Mouse (Mus musculus) G1E (cell line): ENCODE results near the gene Snx30. TPM values are rescaled to one million over a fixed set of nuclear protein-coding genes. Genes with fewer than 3 reads are reported as not detected.

Source experiments
- ATAC-seq: 2 replicates; pipeline ENCODE4 v1.8.0; 2016; ENCODE audit warnings: mild to moderate bottlenecking; ENCODE audit not compliant: insufficient number of reproducible peaks, poor library complexity, low FRiP score, severe bottlenecking; ENCODE audit errors: extremely low read depth
- DNase-seq: peaks from one replicate; pipeline ENCODE4 v3.0.0; 2012; ENCODE audit warnings: low spot score
- H3K27me3 ChIP-seq: 2 replicates; pipeline ENCODE4 v1.6.1; 2012; ENCODE audit warnings: mild to moderate bottlenecking, low read length, inconsistent platforms; ENCODE audit not compliant: insufficient read depth
- H3K36me3 ChIP-seq: replicated peaks from 2 replicates; pipeline ENCODE3; 2012; ENCODE audit warnings: mild to moderate bottlenecking, inconsistent platforms
- H3K4me1 ChIP-seq: 2 replicates; pipeline ENCODE4 v1.6.1; 2012; ENCODE audit warnings: low read depth, low read length, inconsistent platforms, mixed read lengths; ENCODE audit not compliant: insufficient read depth
- H3K4me3 ChIP-seq: 2 replicates; pipeline ENCODE4 v1.5.1; 2012; ENCODE audit warnings: low read depth, mild to moderate bottlenecking, inconsistent platforms, low read length, moderate library complexity, mixed read lengths
- H3K9me3 ChIP-seq: replicated peaks from 2 replicates; pipeline ENCODE4 v1.6.1; 2012; ENCODE audit warnings: inconsistent platforms
- CTCF ChIP-seq: IDR thresholded peaks from 2 replicates; pipeline ENCODE4 v1.5.1; 2012; ENCODE audit warnings: low read depth, low read length, inconsistent platforms, mixed read lengths
- GATA1 ChIP-seq: IDR thresholded peaks from 2 replicates; pipeline ENCODE4 v1.6.1; 2012; ENCODE audit warnings: borderline replicate concordance, low read length, inconsistent platforms, mixed read lengths
- GATA2 ChIP-seq: IDR thresholded peaks from 2 replicates; pipeline ENCODE4 v1.6.1; 2012; ENCODE audit warnings: low read depth, low read length, inconsistent platforms, borderline replicate concordance
- POLR2AphosphoS5 ChIP-seq: IDR thresholded peaks from 2 replicates; pipeline ENCODE4 v1.6.1; 2012; ENCODE audit warnings: low read depth, low read length, inconsistent platforms; ENCODE audit not compliant: insufficient replicate concordance
- TAL1 ChIP-seq: conservative IDR thresholded peaks from 2 replicates; pipeline ENCODE4 v1.6.1; 2012; ENCODE audit warnings: low read depth, low read length, inconsistent platforms, mixed read lengths
- polyA plus RNA-seq: library from polyadenylated mRNA; stranded (reverse); fragments of >175 nt; gene quantifications from 2 replicates; pipeline ENCODE4 v1.2.3, GENCODE M21; 2012
- total RNA-seq, 2 experiments: library from RNA; stranded (forward) in 1 of 2; stranded (reverse) in 1 of 2; fragments of 200-1000 nt in 1 of 2; fragments of >200 nt in 1 of 2; fragmentation: Nextera tagmentation in 1 of 2; gene quantifications; 2 replicates each; pipeline ENCODE4 v1.2.3; 2014 to 2017

Snx30 gene
- total RNA-seq (2014; fragmentation: Nextera tagmentation), result 8.2 and 9.8 TPM in 2 replicates
- 33.2 and 36.4 TPM in 2 replicates for total RNA-seq (2017)
- 4.7 and 5.4 TPM in 2 replicates for polyA plus RNA-seq

DNA sequence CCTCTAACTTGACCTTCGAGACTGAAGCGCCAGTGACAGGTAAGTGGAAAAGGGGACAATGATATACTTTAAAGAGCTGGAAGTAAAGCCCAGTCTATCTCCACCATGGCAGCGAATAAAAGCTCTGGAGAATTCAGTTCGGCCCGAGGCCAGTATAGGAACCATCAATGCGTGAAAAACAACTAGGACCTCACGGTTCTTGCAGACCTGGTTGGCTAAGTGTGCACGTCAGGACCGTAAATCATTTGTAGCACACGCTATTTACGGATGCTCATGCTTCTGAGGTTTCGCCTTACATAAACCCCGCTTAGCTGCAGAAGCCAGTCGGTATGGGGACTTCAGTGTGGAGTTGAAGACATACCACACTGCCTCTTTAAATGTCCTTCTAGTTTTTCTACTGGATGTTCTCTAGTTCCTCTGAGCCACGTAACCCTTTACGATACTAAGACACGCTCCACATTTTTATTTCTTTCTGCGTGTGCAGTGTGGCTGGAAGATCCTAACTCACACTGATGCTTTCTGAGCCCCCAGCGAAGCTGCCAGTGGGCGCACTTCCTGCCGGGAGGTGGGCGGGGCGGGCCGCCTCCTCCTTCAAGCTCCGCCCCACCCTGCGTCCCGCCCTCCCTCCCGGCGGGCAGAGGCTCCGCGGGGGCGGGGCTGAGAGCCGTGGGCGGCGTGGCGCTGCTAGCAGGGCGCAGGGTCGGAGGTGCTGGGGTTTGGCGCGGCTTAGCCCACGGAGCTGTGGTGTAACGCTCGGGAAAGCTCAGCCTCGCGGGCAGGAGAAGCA is at the start of gene Snx30:
Gene Snx30 (plus strand): TSS at position 660 of the 787 bp plus-strand sequence.
- Histone ChIP-seq H3K36me3 (peaks cover 19% of the 10 kb centered on the region), H3K9me3 (no peaks in the 10 kb centered on the region), H3K27me3 (no peaks in the 10 kb centered on the region), H3K4me1 (peaks cover 69% of the 10 kb centered on the region), H3K4me3 (peak within 1 kb of the TSS; percentile 92)
- DNase-seq (peak; percentile 86), ATAC-seq (peak; percentile 30)
- TF ChIP-seq POLR2AphosphoS5, result no peak
- TF ChIP-seq TAL1, result no peak
- no peak for TF ChIP-seq GATA2
- no peak for TF ChIP-seq GATA1
- TF ChIP-seq CTCF, result no peak

DNA sequence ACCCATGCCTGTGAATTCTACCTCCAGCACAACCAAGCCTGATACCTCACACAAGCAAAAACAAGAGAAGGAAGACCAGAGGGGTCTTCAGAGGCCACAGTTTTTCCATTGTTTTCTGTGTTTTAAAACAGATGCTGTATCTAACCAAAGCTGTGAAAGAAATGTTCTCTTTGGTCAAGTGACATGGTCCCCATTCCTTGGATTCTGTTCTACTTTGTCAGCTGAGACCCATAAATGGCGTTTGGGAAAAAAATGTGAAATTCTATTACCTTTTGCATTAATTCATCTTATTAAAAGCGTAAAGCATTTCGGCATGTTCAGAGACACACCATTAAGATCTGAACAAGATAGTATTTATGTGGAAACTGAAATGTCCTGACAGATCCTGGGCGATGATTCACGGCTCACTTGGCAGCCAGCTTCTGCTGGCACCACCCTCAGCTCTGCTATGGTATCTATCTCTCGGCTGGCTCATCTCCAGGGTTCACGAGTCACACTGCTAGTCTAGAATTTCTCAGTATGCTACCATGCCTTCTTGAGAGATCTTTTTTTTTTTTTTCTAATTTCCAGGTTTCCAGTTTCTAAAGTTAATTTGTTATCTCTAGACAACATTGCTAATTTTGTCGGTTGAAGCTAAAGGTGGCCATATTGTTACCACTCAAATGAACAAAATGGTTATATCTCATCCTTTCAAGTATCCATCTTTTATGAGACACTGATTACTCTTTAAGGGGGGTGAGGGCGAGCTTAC is 49.1 kb upstream of the Snx30 start:
- Histone ChIP-seq H3K4me1 (peaks cover 44% of the 10 kb centered on the region), H3K36me3 (peaks cover 34% of the 10 kb centered on the region), H3K27me3 (no peaks in the 10 kb centered on the region), H3K9me3 (no peaks in the 10 kb centered on the region), H3K4me3 (peak overlapping the region; percentile 38; the same call in 1 of the 2 replicates)
- TF ChIP-seq CTCF (no peak), TAL1 (0 out of 2 replicates have a peak, but pooled peaks have one; percentile 10), POLR2AphosphoS5 (no peak), GATA1 (no peak)
- peak; percentile 21 for DNase-seq
- peak; percentile 92 for ATAC-seq

DNA sequence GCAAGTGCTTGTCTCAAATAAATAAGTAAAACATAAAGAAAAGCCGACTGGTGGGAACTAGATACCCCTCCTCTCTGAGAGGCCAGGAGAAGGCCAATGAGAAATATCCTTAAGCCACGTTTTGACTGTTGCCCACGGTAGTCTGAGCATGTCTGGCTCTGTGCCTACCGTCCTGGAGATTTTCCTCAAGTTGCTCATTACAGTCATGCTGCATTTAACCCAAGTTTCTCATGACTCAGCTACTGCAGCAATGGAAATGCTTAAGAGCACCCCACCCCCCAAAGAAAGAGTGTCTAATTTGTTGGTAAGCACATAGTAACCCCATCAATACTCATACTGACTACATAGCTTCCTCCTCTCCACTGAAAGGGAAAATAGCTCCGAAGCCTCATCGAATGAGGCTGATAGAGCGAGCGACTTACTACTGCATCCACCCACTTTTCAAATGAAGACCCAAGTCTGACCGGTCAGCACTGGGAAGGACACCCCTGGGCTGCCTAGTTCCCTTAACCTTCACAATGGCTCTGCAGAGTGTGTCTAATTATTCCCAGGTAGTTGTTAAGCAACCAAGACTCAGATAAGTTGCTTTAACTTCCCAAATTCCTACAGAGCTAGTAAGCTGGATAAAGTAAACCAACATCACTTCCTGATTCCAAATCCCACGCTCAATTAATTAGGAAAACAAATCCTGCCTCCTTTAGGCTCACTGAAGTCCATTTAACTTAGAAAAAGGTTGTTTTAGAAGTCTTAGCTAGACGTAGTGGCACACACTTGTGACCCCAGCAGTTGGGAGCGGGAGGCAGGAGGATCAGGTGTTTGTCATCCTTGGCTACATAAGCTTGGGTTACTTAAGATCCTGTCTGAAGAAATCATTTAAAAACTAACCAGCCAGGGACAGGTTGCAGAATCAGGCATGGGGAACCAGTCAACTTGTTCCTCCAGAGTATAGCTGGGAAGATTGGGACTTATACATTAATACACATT is 47.9 kb upstream of the Snx30 start:
- no peaks in the 10 kb centered on the region for H3K27me3 ChIP-seq
- DNase-seq (no peak), ATAC-seq (no peak)
- no peaks in the 10 kb centered on the region for H3K9me3 ChIP-seq
- TF ChIP-seq TAL1, result no peak
- no peak for TF ChIP-seq GATA1
- no peak for TF ChIP-seq CTCF
- TF ChIP-seq GATA2, result no peak
- no peak for TF ChIP-seq POLR2AphosphoS5
- peaks cover 44% of the 10 kb centered on the region for H3K4me1 ChIP-seq
- peaks cover 25% of the 10 kb centered on the region for H3K36me3 ChIP-seq
- H3K4me3 ChIP-seq, result no peak overlapping the region

DNA sequence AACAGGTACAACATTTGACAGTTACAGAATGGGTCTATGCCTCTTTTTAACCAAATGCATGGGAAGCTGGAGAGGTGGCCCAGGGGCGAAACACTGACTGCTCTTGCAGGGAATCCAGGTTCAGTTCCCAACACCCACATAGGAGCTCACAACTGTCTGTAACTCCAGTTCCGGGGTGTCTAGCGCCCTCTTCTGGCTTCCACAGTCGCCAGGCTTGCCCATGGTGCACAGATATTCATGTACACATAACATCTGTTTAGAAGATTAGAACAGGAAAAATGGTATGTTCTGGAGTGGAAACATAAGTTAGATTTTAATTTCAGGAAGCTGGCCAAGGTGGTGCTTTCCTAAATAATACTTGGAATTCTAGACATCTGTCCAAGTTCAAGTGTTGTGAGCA is 45.6 kb upstream of the Snx30 start:
- Histone ChIP-seq H3K27me3 (no peaks in the 10 kb centered on the region), H3K4me3 (no peak overlapping the region), H3K9me3 (no peaks in the 10 kb centered on the region), H3K36me3 (peaks cover 22% of the 10 kb centered on the region), H3K4me1 (peaks cover 43% of the 10 kb centered on the region)
- no peak for DNase-seq
- ATAC-seq, result no peak
- TF ChIP-seq GATA1, result no peak
- TF ChIP-seq GATA2, result no peak
- TF ChIP-seq POLR2AphosphoS5, result no peak
- no peak for TF ChIP-seq CTCF
- no peak for TF ChIP-seq TAL1

DNA sequence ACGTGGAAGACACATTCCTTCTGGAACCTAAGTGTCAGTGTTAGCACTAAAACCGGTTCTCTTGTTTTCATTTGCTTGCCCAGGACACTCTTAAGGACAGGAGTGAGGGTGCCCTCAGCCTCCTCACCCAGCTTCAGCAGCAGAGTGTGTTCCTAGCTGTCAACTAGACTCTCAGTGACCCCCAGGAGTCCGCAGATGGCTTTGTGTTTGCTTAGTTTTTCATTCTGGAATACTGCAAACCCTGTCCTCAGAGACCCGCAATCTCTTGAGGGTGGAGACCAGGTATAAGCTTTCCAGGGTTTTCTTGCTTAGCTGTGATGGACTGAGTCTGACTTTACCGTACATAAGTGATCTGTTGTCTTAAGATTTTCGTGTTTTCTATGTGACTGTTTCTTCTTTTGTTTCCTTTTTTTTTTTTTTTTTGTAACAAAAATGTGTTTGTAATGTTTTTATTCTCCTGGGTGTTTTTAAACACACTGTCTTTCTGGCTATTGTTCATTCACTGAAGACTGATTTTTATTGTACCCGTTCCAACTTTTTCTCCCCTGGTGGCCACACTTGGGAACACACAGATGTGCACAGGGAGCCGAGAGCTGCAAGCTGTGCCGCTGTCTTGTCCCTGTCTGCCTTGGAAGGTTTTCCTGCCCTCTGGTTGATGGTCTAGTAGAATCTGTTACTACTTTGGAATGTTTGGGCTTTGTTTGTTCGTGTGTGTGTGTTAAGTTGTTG is 44.8 kb upstream of the Snx30 start:
- ATAC-seq, result no peak
- no peak for DNase-seq
- peaks cover 18% of the 10 kb centered on the region for H3K36me3 ChIP-seq

DNA sequence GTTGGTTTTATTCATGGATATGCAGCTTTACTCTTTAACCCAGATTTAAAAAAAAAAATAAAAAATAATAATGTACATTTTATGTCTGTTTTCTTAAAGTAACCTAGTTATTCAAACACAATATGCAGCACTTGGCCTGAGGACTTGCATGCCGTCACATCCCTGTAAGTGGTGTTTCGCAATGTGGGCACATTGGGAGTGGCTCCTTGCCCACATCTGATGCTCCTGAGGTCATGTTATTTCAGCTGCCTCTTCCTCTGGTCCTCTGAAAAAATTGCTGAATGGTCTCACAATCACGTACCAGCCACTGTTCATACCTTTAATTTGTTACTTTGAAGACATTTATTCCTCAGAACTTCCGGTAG is 44.3 kb upstream of the Snx30 start:
- H3K9me3 ChIP-seq, result no peaks in the 10 kb centered on the region
- no peak overlapping the region for H3K4me3 ChIP-seq
- peaks cover 33% of the 10 kb centered on the region for H3K4me1 ChIP-seq
- DNase-seq (no peak), ATAC-seq (no peak)
- TF ChIP-seq GATA2, result no peak
- no peak for TF ChIP-seq GATA1
- no peak for TF ChIP-seq POLR2AphosphoS5
- no peak for TF ChIP-seq TAL1
- no peak for TF ChIP-seq CTCF
- H3K27me3 ChIP-seq, result no peaks in the 10 kb centered on the region
- H3K36me3 ChIP-seq, result peaks cover 17% of the 10 kb centered on the region

More for the DNA sequence above, 44.8 kb upstream of the Snx30 start:
- Histone ChIP-seq H3K4me3 (no peak overlapping the region), H3K9me3 (no peaks in the 10 kb centered on the region), H3K27me3 (no peaks in the 10 kb centered on the region), H3K4me1 (peaks cover 38% of the 10 kb centered on the region)
- peak; percentile 13; the same call in 1 of the 2 replicates for TF ChIP-seq CTCF
- no peak for TF ChIP-seq GATA2
